Mouse (Mus musculus) heart, embryonic 13.5 days (tissue): ENCODE measurements around the gene Mss51. TPM values are rescaled to one million over a fixed set of nuclear protein-coding genes. Genes with fewer than 3 reads are reported as not detected.
A peak's percentile ranks its signal among the peaks of the same experiment; 100 is the strongest.

Source experiments
- ATAC-seq: fragments of 200-750 bp; cut with Nextera tagmentation; 2 replicates; pipeline ENCODE4 v1.8.0; 2017; ENCODE audit warnings: moderate TSS enrichment; ENCODE audit not compliant: insufficient number of reproducible peaks, low FRiP score, low TSS enrichment; ENCODE audit errors: extremely low read depth
- H3K27ac ChIP-seq: fragments of 300-500 bp; sonication (generic); replicated peaks from 2 replicates; pipeline ENCODE4 v1.5.1; 2015; ENCODE audit warnings: moderate library complexity, mild to moderate bottlenecking, inconsistent platforms
- H3K27me3 ChIP-seq: fragments of 300-500 bp; sonication (generic); replicated peaks from 2 replicates; pipeline ENCODE4 v1.6.1; 2015; ENCODE audit warnings: mild to moderate bottlenecking, inconsistent platforms
- H3K36me3 ChIP-seq: fragments of 300-500 bp; sonication (generic); 2 replicates; pipeline ENCODE4 v1.6.1; 2015; ENCODE audit warnings: mild to moderate bottlenecking, inconsistent platforms
- H3K4me1 ChIP-seq: fragments of 300-500 bp; sonication (generic); 2 replicates; pipeline ENCODE4 v1.6.1; 2015; ENCODE audit warnings: inconsistent platforms
- H3K4me2 ChIP-seq: fragments of 300-500 bp; sonication (generic); 2 replicates; pipeline ENCODE4 v1.6.1; 2015; ENCODE audit warnings: inconsistent platforms, mild to moderate bottlenecking, moderate library complexity
- H3K4me3 ChIP-seq: fragments of 300-500 bp; sonication (generic); 2 replicates; pipeline ENCODE4 v1.5.1; 2015; ENCODE audit warnings: moderate library complexity, mild to moderate bottlenecking, inconsistent platforms
- H3K9ac ChIP-seq: fragments of 300-500 bp; sonication (generic); 2 replicates; pipeline ENCODE4 v1.6.1; 2015; ENCODE audit warnings: inconsistent platforms, mild to moderate bottlenecking, moderate library complexity
- H3K9me3 ChIP-seq: fragments of 300-500 bp; sonication (generic); 2 replicates; pipeline ENCODE4 v1.6.1; 2016; ENCODE audit warnings: inconsistent platforms
- WGBS: fragments of 180-500 bp; shearing (Covaris S2); methylation state at CpG from one replicate; pipeline ENCODE4 v1.1.7; 2015; ENCODE audit warnings: mixed read lengths; 5-methylcytosine and 5-hydroxymethylcytosine counted together
- polyA plus RNA-seq: library from polyadenylated mRNA; unstranded; fragments of >200 nt; fragmentation: Nextera tagmentation; extraction: Ambion mirVana; gene quantifications from 2 replicates; pipeline ENCODE4 v1.2.1, GENCODE M21; 2015

Gene Mss51
- 0.55 and 0.56 TPM in 2 replicates for polyA plus RNA-seq

DNA sequence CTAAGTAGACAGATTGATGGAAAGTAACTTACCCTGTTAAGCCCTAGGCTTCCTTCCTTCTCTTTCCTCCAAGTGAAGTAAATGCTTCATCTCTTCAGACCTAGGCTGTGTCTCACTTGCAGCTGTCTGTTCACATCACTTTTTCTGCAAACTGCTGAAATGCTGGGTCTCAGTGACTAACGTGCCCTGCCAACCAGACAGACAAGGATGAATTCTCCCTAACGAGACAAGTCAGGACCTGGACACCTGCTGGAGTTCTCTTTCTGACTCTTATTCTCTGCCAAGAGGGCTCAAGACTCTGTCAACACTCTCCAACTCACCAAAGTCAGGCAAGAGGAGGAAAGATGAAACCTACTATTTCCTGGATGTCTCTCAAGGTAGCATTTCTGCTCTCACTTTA is at the start of gene Mss51:
TSS of gene Mss51 (minus strand) at position 299 of the 400 bp plus-strand sequence.
- Histone ChIP-seq H3K4me3 (no peak within 1 kb of the TSS), H3K9ac (no peak within 1 kb of the TSS), H3K27ac (no peak within 1 kb of the TSS), H3K4me1 (no peaks in the 10 kb centered on the region), H3K4me2 (no peak within 1 kb of the TSS), H3K27me3 (no peaks in the 10 kb centered on the region), H3K36me3 (peaks cover 69% of the 10 kb centered on the region), H3K9me3 (no peaks in the 10 kb centered on the region)
- no peak for ATAC-seq
- WGBS = 53% methylated on average over 2 of the region's 2 CpGs

DNA sequence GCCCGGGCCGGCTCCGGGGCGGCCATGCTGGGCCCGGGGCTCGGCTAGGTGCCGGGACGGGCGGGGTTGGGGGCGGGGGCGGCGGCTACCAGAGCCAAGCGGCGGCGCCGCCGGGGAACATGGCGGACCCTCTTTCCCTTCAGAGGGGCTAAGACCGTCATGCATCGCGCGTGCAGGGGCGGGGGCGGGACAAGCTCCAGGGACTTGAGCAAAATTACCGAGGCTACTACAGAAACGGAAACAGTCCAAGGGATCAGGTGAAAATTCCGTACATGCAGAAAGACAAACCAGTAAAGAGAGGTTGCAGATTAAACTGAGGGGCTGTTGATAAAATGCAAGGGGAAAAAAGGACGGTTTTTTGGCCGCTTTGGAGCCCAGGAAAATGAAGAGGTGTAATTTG is 49.7 kb upstream of the Mss51 start, which contains the start of gene Ppp3cb:
TSS of gene Ppp3cb (minus strand) at position 159 of the 400 bp plus-strand sequence.
- Histone ChIP-seq H3K4me3 (peak within 1 kb of the TSS; percentile 69), H3K4me1 (peaks cover 20% of the 10 kb centered on the region), H3K27me3 (no peaks in the 10 kb centered on the region), H3K27ac (peak within 1 kb of the TSS; percentile 97), H3K36me3 (peaks cover 32% of the 10 kb centered on the region), H3K9me3 (no peaks in the 10 kb centered on the region), H3K9ac (peak within 1 kb of the TSS; percentile 87), H3K4me2 (peak within 1 kb of the TSS; percentile 68)
- under 1% methylated on average over 25 of the region's 29 CpGs for WGBS
- ATAC-seq = peak; percentile 80

DNA sequence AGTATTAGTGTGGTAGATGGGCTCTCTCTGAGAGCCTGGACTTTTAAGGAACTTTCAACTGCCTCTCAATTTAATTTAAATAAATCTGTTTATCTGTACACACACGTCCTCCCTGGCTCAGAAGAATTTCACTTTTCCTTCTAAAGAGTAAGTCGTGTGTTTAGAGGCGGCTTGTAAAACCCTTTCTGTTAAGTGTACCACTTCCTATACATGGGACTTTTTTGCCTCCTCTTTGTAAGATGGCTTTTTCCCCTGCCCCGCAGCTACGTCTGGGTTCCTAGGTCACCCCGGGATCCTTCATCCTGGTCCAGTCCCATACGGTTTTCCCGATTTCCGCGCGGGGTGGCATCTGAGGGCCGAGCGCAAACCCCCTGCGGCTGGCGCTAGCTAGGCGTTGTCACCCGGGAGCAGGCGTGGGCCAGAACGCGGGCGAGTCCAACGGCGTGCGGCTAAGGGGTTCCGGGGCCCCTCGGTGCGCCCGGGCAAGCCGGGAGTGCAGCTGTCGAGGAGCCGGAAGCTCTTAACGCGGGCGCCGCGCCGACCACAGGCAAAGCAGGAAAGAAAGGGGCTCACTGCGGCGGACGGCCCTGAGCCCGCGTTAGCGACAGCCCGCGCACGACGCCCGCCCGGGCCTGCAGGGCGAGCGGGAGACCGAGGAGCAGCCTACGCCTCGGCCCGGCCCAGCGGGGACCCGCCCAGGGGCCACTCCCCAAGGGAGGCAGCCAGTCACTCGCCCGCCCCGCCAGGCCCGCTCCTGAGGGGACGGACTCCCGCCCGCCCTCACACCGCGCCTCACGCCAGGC is 49.0 kb upstream of the Mss51 start:
- ATAC-seq = peak; percentile 99
- no peaks in the 10 kb centered on the region for H3K9me3 ChIP-seq
- H3K36me3 ChIP-seq = peaks cover 27% of the 10 kb centered on the region
- H3K4me3 ChIP-seq = peak overlapping the region; percentile 69
- no peaks in the 10 kb centered on the region for H3K27me3 ChIP-seq
- H3K9ac ChIP-seq = peak overlapping the region; percentile 87
- under 1% methylated on average over 67 of the region's 67 CpGs for WGBS
- H3K4me2 ChIP-seq = peak overlapping the region; percentile 68
- peaks cover 20% of the 10 kb centered on the region for H3K4me1 ChIP-seq
- peak overlapping the region; percentile 97 for H3K27ac ChIP-seq

DNA sequence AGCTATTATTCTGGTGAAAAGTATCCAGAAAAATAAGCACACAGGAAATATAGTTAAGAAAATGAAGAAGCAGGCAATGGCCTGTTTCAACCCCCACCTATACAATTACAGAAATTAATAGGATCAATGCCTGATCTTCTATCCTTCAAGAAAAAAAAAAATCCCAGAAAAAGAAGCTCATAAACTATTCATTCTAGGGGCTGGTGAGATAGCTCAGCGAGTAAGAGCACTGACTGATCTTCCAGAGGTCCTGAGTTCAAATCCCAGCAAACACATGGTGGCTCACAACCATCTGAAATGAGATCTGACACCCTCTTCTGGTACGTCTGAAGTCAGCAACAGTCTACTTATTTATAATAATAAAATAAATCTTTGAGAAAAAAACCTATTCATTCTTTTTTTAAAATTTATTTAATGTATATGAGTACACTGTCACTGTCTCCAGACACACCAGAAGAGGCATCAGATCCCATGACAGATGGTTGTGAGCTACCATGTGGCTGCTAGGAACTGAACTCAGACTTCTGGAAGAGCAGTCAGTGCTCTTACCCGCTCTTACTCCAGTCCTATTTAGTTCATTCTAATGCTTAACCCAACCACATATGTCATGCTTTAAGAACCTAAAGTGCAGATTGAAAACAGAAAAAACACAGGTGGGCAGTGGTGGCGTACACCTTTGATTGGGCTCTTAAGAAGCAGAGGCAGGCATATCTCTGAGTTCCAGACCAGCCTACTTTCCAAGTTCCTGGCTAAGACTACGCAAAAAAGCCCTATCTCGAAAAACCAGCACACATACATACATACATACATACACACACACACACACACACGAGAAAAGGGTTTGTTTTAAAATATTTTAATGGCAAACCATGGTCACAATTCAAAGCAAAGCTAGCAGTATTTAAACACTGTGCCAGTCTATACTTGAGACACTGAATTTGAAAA is 48.0 kb upstream of the Mss51 start:
- WGBS = 58% methylated on average over 7 of the region's 7 CpGs
- Histone ChIP-seq H3K27ac (no peak overlapping the region), H3K4me3 (peak overlapping the region; percentile 69)

DNA sequence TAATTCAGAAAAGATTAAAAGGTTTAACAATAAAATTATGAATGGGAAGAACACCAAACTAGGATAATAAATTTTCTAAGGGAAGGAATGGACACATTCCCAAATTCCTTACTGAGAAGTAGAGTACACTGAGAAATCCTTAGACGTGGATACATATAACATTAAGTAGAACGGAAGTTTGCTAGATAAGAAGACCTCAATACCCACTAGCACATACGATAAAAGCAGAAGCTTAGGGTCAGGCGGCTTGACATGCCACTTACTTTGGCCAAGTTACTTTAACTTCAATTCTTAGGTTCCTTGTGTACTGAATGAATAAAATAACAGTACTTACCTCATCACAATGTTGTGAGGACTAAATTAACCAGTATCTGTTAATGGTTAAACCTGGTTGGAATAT is 32.9 kb upstream of the Mss51 start:
- WGBS = 78% methylated on average over 4 of the region's 4 CpGs
- ATAC-seq = no peak
- no peaks in the 10 kb centered on the region for H3K9me3 ChIP-seq

More for the DNA sequence above, 48.0 kb upstream of the Mss51 start:
- Histone ChIP-seq H3K4me1 (peaks cover 20% of the 10 kb centered on the region), H3K36me3 (peaks cover 21% of the 10 kb centered on the region), H3K9me3 (no peaks in the 10 kb centered on the region), H3K9ac (peak overlapping the region; percentile 87), H3K27me3 (no peaks in the 10 kb centered on the region), H3K4me2 (peak overlapping the region; percentile 68)
- no peak for ATAC-seq

DNA sequence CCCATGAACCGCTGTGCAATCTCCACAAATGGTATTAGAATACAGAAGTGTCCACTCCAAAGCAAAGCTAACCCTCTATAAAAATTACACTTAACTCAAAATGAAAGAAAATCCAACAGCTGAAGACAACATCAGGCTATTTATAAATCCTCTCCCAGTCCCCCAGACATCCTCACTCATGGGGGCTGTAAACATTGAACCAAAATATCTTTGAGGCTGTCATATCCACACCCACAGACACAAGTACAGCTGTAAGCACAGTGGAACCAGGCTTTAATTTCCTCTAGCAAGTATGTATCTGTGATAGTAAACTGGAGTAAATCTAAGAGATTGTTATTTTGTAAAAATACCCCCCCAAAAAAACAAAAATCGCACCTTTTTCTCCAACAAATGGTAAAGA is 23.5 kb upstream of the Mss51 start:
- H3K27ac ChIP-seq = no peak overlapping the region
- no peak overlapping the region for H3K4me3 ChIP-seq
- H3K27me3 ChIP-seq = no peaks in the 10 kb centered on the region
- H3K9me3 ChIP-seq = no peaks in the 10 kb centered on the region
- WGBS = 94% methylated on average over 2 of the region's 2 CpGs
- no peak overlapping the region for H3K4me2 ChIP-seq
- H3K4me1 ChIP-seq = no peaks in the 10 kb centered on the region
- ATAC-seq = no peak
- peaks cover 61% of the 10 kb centered on the region for H3K36me3 ChIP-seq
- no peak overlapping the region for H3K9ac ChIP-seq

More for the DNA sequence above, 32.9 kb upstream of the Mss51 start:
- Histone ChIP-seq H3K9ac (no peak overlapping the region), H3K36me3 (peaks cover 14% of the 10 kb centered on the region), H3K4me1 (no peaks in the 10 kb centered on the region), H3K4me2 (no peak overlapping the region), H3K4me3 (no peak overlapping the region), H3K27ac (no peak overlapping the region), H3K27me3 (no peaks in the 10 kb centered on the region)

DNA sequence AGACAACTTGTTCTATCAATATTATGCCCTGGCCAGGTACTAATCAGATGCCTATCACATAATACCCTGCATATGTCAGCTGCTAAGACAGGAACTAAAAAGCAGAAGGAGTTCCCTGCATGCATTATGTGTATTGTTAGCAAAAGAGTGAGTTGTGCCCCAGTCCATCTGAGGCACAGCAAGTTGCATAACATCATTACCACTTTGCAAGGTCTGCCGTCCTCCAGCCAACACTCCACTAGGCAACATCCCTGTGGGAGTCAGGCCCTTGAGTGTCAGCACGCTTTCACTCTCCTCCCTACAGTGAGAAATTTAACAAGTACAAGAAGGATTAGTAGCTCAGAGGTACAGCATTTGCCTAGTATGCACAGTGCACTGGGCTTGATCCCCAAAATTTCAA is 11.7 kb upstream of the Mss51 start:
- Histone ChIP-seq H3K27me3 (no peaks in the 10 kb centered on the region), H3K4me1 (no peaks in the 10 kb centered on the region), H3K9ac (no peak overlapping the region), H3K4me2 (no peak overlapping the region), H3K27ac (no peak overlapping the region), H3K4me3 (no peak overlapping the region), H3K36me3 (peaks cover 41% of the 10 kb centered on the region), H3K9me3 (no peaks in the 10 kb centered on the region)
- WGBS = 68% methylated on average over 2 of the region's 2 CpGs
- no peak for ATAC-seq

DNA sequence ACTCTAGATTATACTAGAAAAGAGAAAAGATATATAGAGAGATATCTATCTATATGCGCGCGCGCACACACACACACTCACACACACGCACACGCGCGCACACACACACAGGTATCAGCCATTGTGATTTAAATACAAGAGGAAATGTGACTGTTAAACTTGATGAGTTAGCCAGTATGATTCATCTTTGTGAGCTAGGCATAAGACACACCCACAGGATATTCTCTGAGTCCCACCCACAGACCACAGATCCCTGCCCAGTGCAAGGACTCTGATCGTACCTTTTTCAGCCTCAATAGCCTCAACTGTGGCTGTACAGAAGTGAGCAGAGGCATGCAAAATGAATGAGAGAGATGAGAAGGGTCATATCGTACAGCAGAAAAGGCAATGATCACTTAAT is 6.3 kb upstream of the Mss51 start:
- WGBS = 91% methylated on average over 10 of the region's 10 CpGs
- Histone ChIP-seq H3K9me3 (no peaks in the 10 kb centered on the region), H3K9ac (no peak overlapping the region), H3K4me1 (no peaks in the 10 kb centered on the region), H3K36me3 (peaks cover 44% of the 10 kb centered on the region), H3K27ac (no peak overlapping the region), H3K4me2 (no peak overlapping the region), H3K4me3 (no peak overlapping the region), H3K27me3 (no peaks in the 10 kb centered on the region)
- ATAC-seq = no peak

DNA sequence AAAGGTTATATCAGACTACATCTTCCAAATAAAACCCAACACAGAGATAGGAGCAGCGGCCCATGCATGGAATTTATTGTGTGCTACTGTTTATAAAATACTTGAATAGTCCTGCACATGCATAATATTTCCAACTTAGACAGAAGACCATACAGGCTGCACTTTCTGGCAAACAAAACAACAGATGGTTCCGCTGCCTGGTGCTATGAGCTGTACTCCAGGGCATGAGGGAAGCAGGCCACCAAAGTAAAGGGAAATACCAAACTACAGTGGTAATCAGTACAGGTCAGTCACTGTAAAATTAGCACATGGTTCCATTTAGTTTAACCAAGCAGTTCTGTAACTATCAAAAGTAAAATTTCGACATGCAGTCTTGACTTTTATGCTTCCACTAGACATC is 3.3 kb upstream of the Mss51 start:
- H3K27ac ChIP-seq = no peak overlapping the region
- WGBS = 91% methylated on average over 3 of the region's 3 CpGs

DNA sequence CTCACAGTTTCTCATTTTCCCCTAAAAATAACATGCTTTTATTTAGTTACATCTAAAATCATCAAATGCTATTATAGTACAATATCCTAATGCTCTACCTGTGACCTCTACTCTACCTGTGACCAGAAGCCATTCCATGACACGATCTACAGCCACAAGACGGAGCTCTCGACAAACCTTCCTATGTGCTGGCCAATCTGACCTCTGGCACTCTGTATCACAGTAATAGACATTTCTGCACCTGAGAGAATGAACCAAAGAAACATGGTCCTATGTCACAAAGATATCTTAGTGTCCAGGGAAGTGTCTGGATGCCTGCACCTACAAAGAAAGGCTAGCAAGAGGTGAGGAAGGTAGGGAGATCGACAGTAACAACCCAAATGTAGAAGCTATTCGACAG is 10.7 kb downstream of the Mss51 start:
- no peak overlapping the region for H3K9ac ChIP-seq
- no peak overlapping the region for H3K4me3 ChIP-seq
- H3K27me3 ChIP-seq = no peaks in the 10 kb centered on the region
- WGBS = 93% methylated on average over 5 of the region's 5 CpGs
- H3K9me3 ChIP-seq = no peaks in the 10 kb centered on the region
- H3K4me2 ChIP-seq = no peak overlapping the region
- ATAC-seq = no peak
- peaks cover 59% of the 10 kb centered on the region for H3K36me3 ChIP-seq
- 0 out of 2 replicates have a peak, but pooled peaks cover 2% of the 10 kb centered on the region for H3K4me1 ChIP-seq
- H3K27ac ChIP-seq = no peak overlapping the region

More for the DNA sequence above, 3.3 kb upstream of the Mss51 start:
- H3K4me3 ChIP-seq = no peak overlapping the region
- H3K9ac ChIP-seq = no peak overlapping the region
- no peaks in the 10 kb centered on the region for H3K9me3 ChIP-seq
- H3K36me3 ChIP-seq = peaks cover 58% of the 10 kb centered on the region
- H3K4me1 ChIP-seq = no peaks in the 10 kb centered on the region
- H3K4me2 ChIP-seq = no peak overlapping the region
- no peaks in the 10 kb centered on the region for H3K27me3 ChIP-seq
- ATAC-seq = no peak

DNA sequence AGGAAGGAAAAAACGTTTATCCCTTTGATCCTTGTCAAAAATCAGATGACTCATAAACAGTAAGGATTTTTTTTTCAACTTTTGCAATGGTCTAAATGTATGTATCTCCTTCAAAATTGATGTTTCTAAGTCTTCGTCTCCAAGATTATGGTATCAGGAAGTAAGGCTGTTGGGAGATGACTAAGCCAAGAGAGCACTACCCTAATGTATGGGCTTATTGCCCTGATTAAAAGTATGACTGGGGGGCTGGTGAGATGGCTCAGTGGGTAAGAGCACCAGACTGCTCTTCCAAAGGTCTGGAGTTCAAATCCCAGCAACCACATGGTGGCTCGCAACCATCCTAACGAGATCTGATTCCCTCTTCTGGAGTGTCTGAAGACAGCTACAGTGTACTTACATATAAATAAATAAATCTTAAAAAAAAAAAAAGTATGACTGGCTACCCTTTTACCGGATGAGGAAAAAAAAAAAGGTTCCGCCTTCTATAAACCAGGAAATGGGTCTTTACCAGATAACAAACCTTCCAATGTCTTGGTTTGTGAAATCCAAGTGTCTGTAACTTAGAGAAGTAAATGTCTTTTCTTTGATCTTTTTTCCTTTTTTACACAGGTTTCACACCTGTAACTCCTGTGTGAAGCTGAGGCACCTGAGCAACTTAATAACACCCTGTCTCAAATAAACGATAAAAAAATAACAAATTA is 14.5 kb downstream of the Mss51 start:
- Histone ChIP-seq H3K9me3 (no peaks in the 10 kb centered on the region), H3K4me1 (peaks cover 21% of the 10 kb centered on the region), H3K27me3 (no peaks in the 10 kb centered on the region), H3K27ac (no peak overlapping the region), H3K36me3 (peaks cover 38% of the 10 kb centered on the region), H3K4me2 (no peak overlapping the region), H3K9ac (no peak overlapping the region), H3K4me3 (no peak overlapping the region)
- 85% methylated on average over 7 of the region's 7 CpGs for WGBS
- ATAC-seq = no peak
